ENCODE assay signal across 9 mouse cellular contexts in the genomic region with DNA sequence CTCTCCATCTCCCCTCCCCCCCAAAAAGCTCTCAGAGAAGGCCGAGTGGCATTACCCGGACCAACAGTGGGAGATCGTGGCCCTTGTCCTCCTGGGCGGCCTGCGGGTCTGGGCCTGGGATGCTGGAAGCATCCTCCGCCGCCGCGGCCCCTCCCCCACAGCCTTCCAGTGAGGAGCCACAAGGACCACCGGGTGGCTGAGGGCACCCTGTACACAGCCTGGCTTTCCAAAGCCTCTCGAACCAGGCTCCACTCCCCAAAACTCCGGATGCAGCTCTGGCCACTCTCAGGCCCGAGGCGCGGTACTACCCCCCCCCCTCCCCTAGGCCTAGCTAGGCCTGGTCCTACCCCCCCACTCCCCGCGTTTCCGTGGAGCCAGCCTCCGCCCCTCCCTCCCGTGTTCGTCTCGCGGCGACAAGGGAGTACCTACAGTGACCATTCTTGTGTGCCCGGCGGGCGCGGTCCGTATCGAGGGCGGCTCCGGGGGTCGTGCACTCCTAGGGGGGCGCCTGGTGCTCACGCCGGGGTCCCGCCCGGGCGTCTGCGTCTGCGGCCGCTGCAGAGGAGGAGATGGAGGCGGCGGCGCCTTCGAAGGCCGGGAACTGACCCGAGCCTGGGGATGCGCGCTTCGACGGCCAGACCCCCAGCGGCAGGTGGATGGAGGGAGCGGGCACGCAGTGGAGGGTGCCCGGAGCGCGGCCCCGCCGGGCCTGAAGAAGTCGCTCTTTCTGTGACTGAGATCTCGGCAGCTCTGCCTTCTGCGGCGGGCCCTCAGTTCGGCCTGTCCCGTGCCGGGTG. TPM values are rescaled to one million over a fixed set of nuclear protein-coding genes. Genes with fewer than 3 reads are reported as not detected.
A peak's percentile ranks its signal among the peaks of the same experiment; 100 is the strongest.
DNase-seq lines count a peak whose midpoint lies in the region; ATAC-seq lines count a peak whose summit lies in the region.
"Had no signal": no experiment of that assay in that cellular context is flagged by ENCODE, and none has a peak within 500 bp of the region (broad histone marks: within the 10 kb centered on the region; RNA-seq: fewer than 3 reads in every experiment).

No protein-coding gene starts in this region.

- DNase-seq in heart, adult 8-10 months (ENCODE audit: low spot score): no peak
- DNase-seq in thymus, postnatal 36 days: peak; percentile 13 to 32
- no peak for DNase-seq in thymus, postnatal 10 days (ENCODE audit: low spot score in 2 of 2)
- peak; percentile 46 for DNase-seq in neural tube, embryonic 10.5 days (ENCODE audit: extremely low spot score, low spot score)
- no peak for DNase-seq in layer of hippocampus, postnatal 25 days (ENCODE audit: extremely low spot score in 1 of 2, low spot score in 1 of 2)
- DNase-seq in urinary bladder, postnatal 36 days (ENCODE audit: low spot score in 2 of 2): no peak

- peak overlapping the region; percentile 66 for H3K4me2 ChIP-seq in heart, embryonic 11.5 days
- peak overlapping the region; percentile 80 for H3K4me2 ChIP-seq in hindbrain, embryonic 16.5 days (ENCODE audit: low read length)

- no peaks in the 10 kb centered on the region for H3K9me3 ChIP-seq in heart, embryonic 11.5 days (replicated peaks; ENCODE audit: control insufficient read depth, low read length)
- H3K9me3 ChIP-seq in hindbrain, embryonic 16.5 days (ENCODE audit: control insufficient read depth, low read length): no peaks in the 10 kb centered on the region

- peaks cover 28% of the 10 kb centered on the region for H3K4me1 ChIP-seq in heart, embryonic 11.5 days (ENCODE audit: control insufficient read depth, insufficient read depth, low read length)
- H3K4me1 ChIP-seq in hindbrain, embryonic 16.5 days (ENCODE audit: control insufficient read depth, insufficient read depth, low read depth, low read length): peaks cover 39% of the 10 kb centered on the region

- no peak for ATAC-seq in heart, embryonic 11.5 days (replicated peaks; ENCODE audit: insufficient number of reproducible peaks, low FRiP score, low TSS enrichment)
- ATAC-seq in hindbrain, embryonic 16.5 days: peak; percentile 10

- H3K36me3 ChIP-seq in heart, embryonic 11.5 days (ENCODE audit: control insufficient read depth, insufficient read depth, low read length): no peaks in the 10 kb centered on the region
- H3K36me3 ChIP-seq in hindbrain, embryonic 16.5 days (ENCODE audit: control insufficient read depth, insufficient read depth, low read length): no peaks in the 10 kb centered on the region

- H3K27me3 ChIP-seq in heart, embryonic 11.5 days (ENCODE audit: control insufficient read depth, insufficient read depth, low read length): peaks cover 71% of the 10 kb centered on the region
- H3K27me3 ChIP-seq in hindbrain, embryonic 16.5 days (replicated peaks; ENCODE audit: control insufficient read depth, insufficient read depth, low read length): no peaks in the 10 kb centered on the region

- WGBS in heart, embryonic 11.5 days (ENCODE audit: insufficient replicate concordance): 3% methylated on average over 65 of the region's 67 CpGs
- WGBS in hindbrain, embryonic 16.5 days: under 1% methylated on average over 52 of the region's 67 CpGs

- peak overlapping the region; percentile 39 for H3K4me3 ChIP-seq in heart, embryonic 11.5 days (ENCODE audit: low read depth, low read length)
- H3K4me3 ChIP-seq in hindbrain, embryonic 16.5 days (ENCODE audit: low read length): peak overlapping the region; percentile 82

- H3K9ac ChIP-seq in heart, embryonic 11.5 days (ENCODE audit: low read depth, low read length): no peak overlapping the region
- H3K9ac ChIP-seq in hindbrain, embryonic 16.5 days (ENCODE audit: low read depth, low read length): peak overlapping the region; percentile 89

- H3K27ac ChIP-seq in heart, embryonic 11.5 days (ENCODE audit: low read depth, low read length): no peak overlapping the region
- peak overlapping the region; percentile 95 for H3K27ac ChIP-seq in hindbrain, embryonic 16.5 days (ENCODE audit: low read depth, low read length)

RNA-seq across cellular contexts. Expression of gene Elavl3, which starts 0.5 kb away (rescaled TPM):
- 0.27 and 0.37 TPM in 2 replicates for polyA plus RNA-seq in heart, embryonic 11.5 days (2014; fragmentation: Nextera tagmentation; extraction: Ambion mirVana)
- under 1 TPM; 0.08 to 0.25 (median 0.11) TPM for total RNA-seq in heart, adult 8-10 months (2022)
- polyA plus RNA-seq in hindbrain, embryonic 16.5 days (2015; fragmentation: Nextera tagmentation; extraction: Ambion mirVana): 77.8 and 80.4 TPM in 2 replicates
- total RNA-seq in layer of hippocampus, postnatal 25 days (2021): 100 to 1,000 TPM; 155 to 158 TPM

RNA-seq across cellular contexts. Expression of gene Gm49318, which starts 19.7 kb away (rescaled TPM):
- polyA plus RNA-seq in heart, embryonic 11.5 days (2014; fragmentation: Nextera tagmentation; extraction: Ambion mirVana): not detected in 2 replicates
- total RNA-seq in heart, adult 8-10 months (2022): under 1 TPM in 1 of 4 experiments, not detected in 3; 0.66 TPM
- polyA plus RNA-seq in hindbrain, embryonic 16.5 days (2015; fragmentation: Nextera tagmentation; extraction: Ambion mirVana): not detected in 2 replicates
- 1 to 10 TPM; 1.2 to 3.9 TPM for total RNA-seq in layer of hippocampus, postnatal 25 days (2021)
- total RNA-seq: G1E had no signal
- polyA plus RNA-seq: G1E had no signal

RNA-seq across cellular contexts. Expression of gene Zfp653, which starts 19.8 kb away (rescaled TPM):
- 5.5 and 6.7 TPM in 2 replicates for polyA plus RNA-seq in heart, embryonic 11.5 days (2014; fragmentation: Nextera tagmentation; extraction: Ambion mirVana)
- 1 to 10 TPM; 3.0 to 5.0 (median 4.7) TPM for total RNA-seq in heart, adult 8-10 months (2022)
- 16.6 and 16.7 TPM in 2 replicates for polyA plus RNA-seq in hindbrain, embryonic 16.5 days (2015; fragmentation: Nextera tagmentation; extraction: Ambion mirVana)
- 10 to 100 TPM; 17.9 to 22.1 TPM for total RNA-seq in layer of hippocampus, postnatal 25 days (2021)

RNA-seq across cellular contexts. Expression of gene Ecsit, which starts 33.9 kb away (rescaled TPM):
- 48.4 and 50.6 TPM in 2 replicates for polyA plus RNA-seq in heart, embryonic 11.5 days (2014; fragmentation: Nextera tagmentation; extraction: Ambion mirVana)
- total RNA-seq in heart, adult 8-10 months (2022): 100 to 1,000 TPM; 101 to 109 (median 106) TPM
- 60.9 and 62.3 TPM in 2 replicates for polyA plus RNA-seq in hindbrain, embryonic 16.5 days (2015; fragmentation: Nextera tagmentation; extraction: Ambion mirVana)
- total RNA-seq in layer of hippocampus, postnatal 25 days (2021): 10 to 100 TPM; 45.6 to 45.8 TPM

RNA-seq across cellular contexts. Expression of gene Cnn1, which starts 47.7 kb away (rescaled TPM):
- polyA plus RNA-seq in heart, embryonic 11.5 days (2014; fragmentation: Nextera tagmentation; extraction: Ambion mirVana): 388 and 445 TPM in 2 replicates
- 1 to 10 TPM; 3.4 to 8.7 (median 6.1) TPM for total RNA-seq in heart, adult 8-10 months (2022)
- polyA plus RNA-seq in hindbrain, embryonic 16.5 days (2015; fragmentation: Nextera tagmentation; extraction: Ambion mirVana): 0.93 and 1.4 TPM in 2 replicates
- 1 to 10 TPM in 1 of 2 experiments, under 1 TPM in 1; 0.32 to 1.2 TPM for total RNA-seq in layer of hippocampus, postnatal 25 days (2021)
- polyA plus RNA-seq: G1E had no signal

Comparison
In these comparisons a context has a peak if more than half of its experiments do, and no peak if none do; other contexts are left out.
1. DNase-seq: peak in thymus, postnatal 36 days (2 of 2) and neural tube, embryonic 10.5 days (single experiment); none in heart, adult 8-10 months (single experiment), thymus, postnatal 10 days (0 of 2), layer of hippocampus, postnatal 25 days (0 of 2) and urinary bladder, postnatal 36 days (0 of 2).
2. RNA of gene Elavl3, which starts 0.5 kb away (total RNA-seq): 155 to 158 TPM in layer of hippocampus, postnatal 25 days; 0.08 to 0.25 TPM in heart, adult 8-10 months; every median in the first group is over 100 times any median in the second.